ENCODE assay signal across 9 mouse cellular contexts in genomic region chr17:80063386-80063785, GRCm38 (mm10). TPM values are rescaled to one million over a fixed set of nuclear protein-coding genes. Genes with fewer than 3 reads are reported as not detected.
DNase-seq lines count a peak whose midpoint lies in the region; ATAC-seq and TF ChIP-seq lines count a peak whose summit lies in the region.
"Had no signal": no experiment of that assay in that cellular context is flagged by ENCODE, and none has a peak within 500 bp of the region (broad histone marks: within the 10 kb centered on the region; RNA-seq: fewer than 3 reads in every experiment).

No protein-coding gene starts in this region.

- no peak for TF ChIP-seq CTCF in G1E (IDR thresholded peaks at IDR 0.05; ENCODE audit: low read depth, low read length)
- no peak for TF ChIP-seq CTCF in gastrocnemius, adult 2 months (IDR thresholded peaks at IDR 0.05)

- no peaks in the 10 kb centered on the region for H3K27me3 ChIP-seq in hindbrain, embryonic 10.5 days (ENCODE audit: insufficient read depth, poor library complexity, severe bottlenecking)
- H3K27me3 ChIP-seq in hindbrain, embryonic 16.5 days (replicated peaks; ENCODE audit: control insufficient read depth, insufficient read depth, low read length), result no peaks in the 10 kb centered on the region
- H3K27me3 ChIP-seq in G1E (ENCODE audit: insufficient read depth, low read length), result no peaks in the 10 kb centered on the region
- H3K27me3 ChIP-seq in embryonic facial prominence, embryonic 12.5 days, result no peaks in the 10 kb centered on the region
- no peaks in the 10 kb centered on the region for H3K27me3 ChIP-seq in liver, embryonic 13.5 days

- H3K4me3 ChIP-seq in hindbrain, embryonic 10.5 days, result peak overlapping the region; percentile 97; the same call in 1 of the 2 replicates
- H3K4me3 ChIP-seq in hindbrain, embryonic 16.5 days (ENCODE audit: low read length), result no peak overlapping the region
- H3K4me3 ChIP-seq in G1E (ENCODE audit: low read depth, low read length), result peak overlapping the region; percentile 97
- H3K4me3 ChIP-seq in embryonic facial prominence, embryonic 12.5 days, result no peak overlapping the region
- H3K4me3 ChIP-seq in liver, embryonic 13.5 days (replicated peaks), result peak overlapping the region; percentile 80
- H3K4me3 ChIP-seq in gastrocnemius, adult 2 months, result no peak overlapping the region

- no peak for DNase-seq in hindbrain, embryonic 10.5 days (ENCODE audit: low spot score)
- DNase-seq in G1E (ENCODE audit: low spot score), result no peak
- DNase-seq in liver, embryonic 13.5 days, result no peak
- DNase-seq in gastrocnemius, adult 2 months, result no peak
- no peak for DNase-seq in layer of hippocampus, adult 8-10 months (ENCODE audit: low spot score in 2 of 2)
- DNase-seq: adrenal gland, adult 8-10 months; lung, postnatal 4 days had no signal

- no peaks in the 10 kb centered on the region for H3K36me3 ChIP-seq in hindbrain, embryonic 10.5 days
- H3K36me3 ChIP-seq in hindbrain, embryonic 16.5 days (ENCODE audit: control insufficient read depth, insufficient read depth, low read length), result no peaks in the 10 kb centered on the region
- peaks cover 2% of the 10 kb centered on the region for H3K36me3 ChIP-seq in G1E (replicated peaks)
- H3K36me3 ChIP-seq in embryonic facial prominence, embryonic 12.5 days, result no peaks in the 10 kb centered on the region
- H3K36me3 ChIP-seq in liver, embryonic 13.5 days, result no peaks in the 10 kb centered on the region

- no peak overlapping the region for H3K9ac ChIP-seq in hindbrain, embryonic 16.5 days (ENCODE audit: low read depth, low read length)
- H3K9ac ChIP-seq in embryonic facial prominence, embryonic 12.5 days, result 0 out of 2 replicates have a peak overlapping the region, but pooled peaks have one; percentile 50
- H3K9ac ChIP-seq in liver, embryonic 13.5 days, result peak overlapping the region; percentile 77

- no peak overlapping the region for H3K27ac ChIP-seq in hindbrain, embryonic 10.5 days
- no peak overlapping the region for H3K27ac ChIP-seq in hindbrain, embryonic 16.5 days (ENCODE audit: low read depth, low read length)
- no peak overlapping the region for H3K27ac ChIP-seq in embryonic facial prominence, embryonic 12.5 days
- peak overlapping the region; percentile 99 for H3K27ac ChIP-seq in liver, embryonic 13.5 days
- H3K27ac ChIP-seq in gastrocnemius, adult 2 months, result no peak overlapping the region

- peaks cover 29% of the 10 kb centered on the region for H3K4me1 ChIP-seq in hindbrain, embryonic 10.5 days (replicated peaks)
- H3K4me1 ChIP-seq in hindbrain, embryonic 16.5 days (ENCODE audit: control insufficient read depth, insufficient read depth, low read depth, low read length), result peaks cover 17% of the 10 kb centered on the region
- peaks cover 27% of the 10 kb centered on the region for H3K4me1 ChIP-seq in G1E (ENCODE audit: insufficient read depth, low read depth, low read length)
- H3K4me1 ChIP-seq in embryonic facial prominence, embryonic 12.5 days, result peaks cover 13% of the 10 kb centered on the region
- peaks cover 35% of the 10 kb centered on the region for H3K4me1 ChIP-seq in liver, embryonic 13.5 days (replicated peaks)

- 89% methylated on average over 10 of the region's 10 CpGs for WGBS in hindbrain, embryonic 10.5 days
- 91% methylated on average over 10 of the region's 10 CpGs for WGBS in hindbrain, embryonic 16.5 days
- WGBS in embryonic facial prominence, embryonic 12.5 days, result 82% methylated on average over 10 of the region's 10 CpGs
- WGBS in liver, embryonic 13.5 days (ENCODE audit: insufficient replicate concordance), result 31% methylated on average over 10 of the region's 10 CpGs

- no peak for ATAC-seq in hindbrain, embryonic 16.5 days
- ATAC-seq in G1E (ENCODE audit: extremely low read depth, insufficient number of reproducible peaks, low FRiP score, poor library complexity, severe bottlenecking), result no peak
- ATAC-seq in embryonic facial prominence, embryonic 12.5 days (ENCODE audit: insufficient number of reproducible peaks, insufficient read depth, low FRiP score, low TSS enrichment), result no peak
- ATAC-seq in liver, embryonic 13.5 days (ENCODE audit: low read depth), result no peak

- no peak overlapping the region for H3K4me2 ChIP-seq in hindbrain, embryonic 16.5 days (ENCODE audit: low read length)
- peak overlapping the region; percentile 62 for H3K4me2 ChIP-seq in embryonic facial prominence, embryonic 12.5 days (replicated peaks)
- peak overlapping the region; percentile 88 for H3K4me2 ChIP-seq in liver, embryonic 13.5 days

- no peaks in the 10 kb centered on the region for H3K9me3 ChIP-seq in hindbrain, embryonic 10.5 days
- no peaks in the 10 kb centered on the region for H3K9me3 ChIP-seq in hindbrain, embryonic 16.5 days (ENCODE audit: control insufficient read depth, low read length)
- H3K9me3 ChIP-seq in G1E (replicated peaks), result no peaks in the 10 kb centered on the region
- H3K9me3 ChIP-seq in embryonic facial prominence, embryonic 12.5 days, result no peaks in the 10 kb centered on the region
- H3K9me3 ChIP-seq in liver, embryonic 13.5 days (replicated peaks), result no peaks in the 10 kb centered on the region

- intact Hi-C loops in gastrocnemius, adult 2 months (cut with DNase I), result loop anchor here (5.0 kb wide), 2 partner anchors 64 to 104 kb away; partner anchors contain the start of gene Galm

RNA-seq across cellular contexts. Expression of gene Hnrnpll, which starts 1.3 kb away (rescaled TPM):
- polyA plus RNA-seq in hindbrain, embryonic 10.5 days (2016; fragmentation: Nextera tagmentation; extraction: Ambion mirVana), result 85.6 and 92.4 TPM in 2 replicates
- polyA plus RNA-seq in hindbrain, embryonic 16.5 days (2015; fragmentation: Nextera tagmentation; extraction: Ambion mirVana), result 46.2 and 48.0 TPM in 2 replicates
- 97.0 and 98.6 TPM in 2 replicates for total RNA-seq in G1E (2014; fragmentation: Nextera tagmentation)
- total RNA-seq in G1E (2017), result 66.3 and 76.5 TPM in 2 replicates
- polyA plus RNA-seq in G1E (2012), result 50.1 and 62.3 TPM in 2 replicates
- polyA plus RNA-seq in embryonic facial prominence, embryonic 12.5 days (2016; fragmentation: Nextera tagmentation; extraction: Ambion mirVana), result 107 and 109 TPM in 2 replicates
- 25.0 and 32.0 TPM in 2 replicates for polyA plus RNA-seq in liver, embryonic 13.5 days (2015; fragmentation: Nextera tagmentation; extraction: Ambion mirVana)
- total RNA-seq in gastrocnemius, adult 2 months (2021), result 10 to 100 TPM; 16.4 to 18.7 TPM
- 10 to 100 TPM; 61.5 to 65.8 (median 63.6) TPM for total RNA-seq in layer of hippocampus, adult 8-10 months (2022)

Comparison
In these comparisons a context has a peak if more than half of its experiments do, and no peak if none do; other contexts are left out.
1. H3K4me3 ChIP-seq: peak in hindbrain, embryonic 10.5 days (single experiment), G1E (single experiment) and liver, embryonic 13.5 days (single experiment); none in hindbrain, embryonic 16.5 days (single experiment), embryonic facial prominence, embryonic 12.5 days (single experiment) and gastrocnemius, adult 2 months (single experiment).